Mouse (Mus musculus) stomach, postnatal 0 days (tissue): Measurements from ENCODE around the gene Hist1h4h. TPM values are rescaled to one million over a fixed set of nuclear protein-coding genes. Genes with fewer than 3 reads are reported as not detected.
"Not testable (repeated sequence)": the region's sequence is repeated elsewhere in the genome, so short reads cannot be mapped to it uniquely, and the experiment has no call there.

ENCODE experiments used
- ATAC-seq: fragments of 200-750 bp; cut with Nextera tagmentation; 2 replicates; pipeline ENCODE4 v1.8.0; 2017; ENCODE audit not compliant: low FRiP score, low TSS enrichment
- DNase-seq: peaks from one replicate; pipeline ENCODE4 v3.0.0-alpha.2; 2016; ENCODE audit warnings: low spot score
- H3K27ac ChIP-seq: fragments of 300-500 bp; sonication (generic); replicated peaks from 2 replicates; pipeline ENCODE4 v1.5.1; 2014; ENCODE audit warnings: mild to moderate bottlenecking, control low read depth
- H3K27me3 ChIP-seq: fragments of 300-500 bp; sonication (generic); 2 replicates; pipeline ENCODE4 v1.6.1; 2014; ENCODE audit warnings: low read length; ENCODE audit not compliant: control insufficient read depth, insufficient read depth
- H3K36me3 ChIP-seq: fragments of 300-500 bp; sonication (generic); 2 replicates; pipeline ENCODE4 v1.6.1; 2014; ENCODE audit warnings: low read length, mixed read lengths; ENCODE audit not compliant: control insufficient read depth, insufficient read depth
- H3K4me1 ChIP-seq: fragments of 300-500 bp; sonication (generic); replicated peaks from 2 replicates; pipeline ENCODE4 v1.6.1; 2014; ENCODE audit warnings: antibody characterized with exemption; ENCODE audit not compliant: control insufficient read depth, insufficient read depth
- H3K4me2 ChIP-seq: fragments of 300-500 bp; sonication (generic); replicated peaks from 2 replicates; pipeline ENCODE4 v1.6.1; 2014; ENCODE audit warnings: low read depth, mild to moderate bottlenecking, control low read depth, moderate library complexity
- H3K4me3 ChIP-seq: fragments of 300-500 bp; sonication (generic); 2 replicates; pipeline ENCODE4 v1.5.1; 2014; ENCODE audit warnings: low read depth, low read length, control low read depth
- H3K9ac ChIP-seq: fragments of 300-500 bp; sonication (generic); 2 replicates; pipeline ENCODE4 v1.6.1; 2014; ENCODE audit warnings: mild to moderate bottlenecking, low read length, control low read depth, mixed read lengths
- H3K9me3 ChIP-seq: fragments of 300-500 bp; sonication (generic); 2 replicates; pipeline ENCODE4 v1.6.1; 2016; ENCODE audit warnings: low read length; ENCODE audit not compliant: control insufficient read depth
- CTCF ChIP-seq: IDR thresholded peaks from 2 replicates; pipeline ENCODE4 v1.5.1; 2016; ENCODE audit warnings: antibody characterized with exemption, low read depth, mild to moderate bottlenecking, moderate library complexity
- EP300 ChIP-seq: optimal IDR thresholded peaks from 2 replicates; pipeline ENCODE3; 2016; ENCODE audit warnings: antibody characterized with exemption
- WGBS: fragments of 180-500 bp; shearing (Covaris S2); extraction: QIAGEN DNeasy Blood & Tissue Kit; methylation state at CpG from one replicate; pipeline ENCODE4 v1.1.7; 2014; 5-methylcytosine and 5-hydroxymethylcytosine counted together
- polyA plus RNA-seq: library from polyadenylated mRNA; unstranded; fragments of >200 nt; fragmentation: Nextera tagmentation; extraction: Ambion mirVana; gene quantifications from 2 replicates; pipeline ENCODE4 v1.2.1, GENCODE M21; 2015

Gene Hist1h4h
- polyA plus RNA-seq, 1 experiment from 2014 or later = 18.3 TPM

- Histone ChIP-seq H3K36me3 (no peaks in the 10 kb centered on the region), H3K4me3 (peak overlapping the region; percentile 60), H3K27me3 (no peaks in the 10 kb centered on the region), H3K4me2 (peak overlapping the region; percentile 73), H3K27ac (peak overlapping the region; percentile 98), H3K9me3 (no peaks in the 10 kb centered on the region), H3K4me1 (no peaks in the 10 kb centered on the region), H3K9ac (peak overlapping the region; percentile 78)
- under 1% methylated on average over 20 of the region's 20 CpGs for WGBS
- ATAC-seq (peak; percentile 39; the same call in 1 of the 2 replicates), DNase-seq (peak; percentile 72)
- no peak for TF ChIP-seq CTCF
- no peak for TF ChIP-seq EP300
Measured at GRCm38 (mm10) chr13:23530181-23530900, 509 bp upstream of the Hist1h4h start.

GRCm38 (mm10) chr13:23532262-23533075 is 1.6 kb downstream of the Hist1h4h start:
- H3K4me3 ChIP-seq = peak overlapping the region; percentile 60
- H3K27ac ChIP-seq = peak overlapping the region; percentile 98
- TF ChIP-seq EP300 (no peak), CTCF (no peak)
- H3K36me3 ChIP-seq = no peaks in the 10 kb centered on the region
- H3K9ac ChIP-seq = no peak overlapping the region
- ATAC-seq (no peak), DNase-seq (no peak)
- H3K9me3 ChIP-seq = no peaks in the 10 kb centered on the region
- H3K4me1 ChIP-seq = no peaks in the 10 kb centered on the region
- H3K27me3 ChIP-seq = no peaks in the 10 kb centered on the region
- peak overlapping the region; percentile 73 for H3K4me2 ChIP-seq
- 12% methylated on average over 9 of the region's 9 CpGs for WGBS

GRCm38 (mm10) chr13:23533560-23534367 is 2.9 kb downstream of the Hist1h4h start, which contains the start of gene Hist1h2af:
Gene Hist1h2af, plus strand, starts transcription at chr13:23533906.
- ATAC-seq (0 out of 2 replicates have a peak, but pooled peaks have one; percentile 36), DNase-seq (peak; percentile 72)
- Histone ChIP-seq H3K27ac (peak within 1 kb of the TSS; percentile 74), H3K9ac (peak within 1 kb of the TSS; percentile 57), H3K4me2 (peak within 1 kb of the TSS; percentile 73), H3K4me3 (peak within 1 kb of the TSS; percentile 45)
- H3K4me1 ChIP-seq, H3K9me3 ChIP-seq, H3K36me3 ChIP-seq, H3K27me3 ChIP-seq: not testable (repeated sequence)
- WGBS = under 1% methylated on average over 22 of the region's 53 CpGs
- TF ChIP-seq CTCF = peak; percentile 2; the same call in 1 of the 2 replicates

- ATAC-seq (no peak), DNase-seq (no peak)
- Histone ChIP-seq H3K9ac (peak overlapping the region; percentile 57), H3K27ac (peak overlapping the region; percentile 74), H3K36me3 (no peaks in the 10 kb centered on the region), H3K4me3 (peak overlapping the region; percentile 45), H3K4me2 (peak overlapping the region; percentile 73), H3K27me3 (no peaks in the 10 kb centered on the region), H3K9me3 (no peaks in the 10 kb centered on the region), H3K4me1 (no peaks in the 10 kb centered on the region)
- no peak for TF ChIP-seq CTCF
- TF ChIP-seq EP300 = no peak
- WGBS = under 1% methylated on average over 15 of the region's 15 CpGs
Measured at GRCm38 (mm10) chr13:23534368-23535131, 3.7 kb downstream of the Hist1h4h start.

- H3K27ac ChIP-seq = peak within 1 kb of the TSS; percentile 74
- DNase-seq = peak; percentile 86
- H3K36me3 ChIP-seq, H3K9me3 ChIP-seq, H3K4me1 ChIP-seq, H3K27me3 ChIP-seq: not testable (repeated sequence)
- WGBS = under 1% methylated on average over 37 of the region's 62 CpGs
- H3K9ac ChIP-seq = peak within 1 kb of the TSS; percentile 57
- H3K4me2 ChIP-seq = peak within 1 kb of the TSS; percentile 73
- peak; percentile 87 for ATAC-seq
- peak within 1 kb of the TSS; percentile 45 for H3K4me3 ChIP-seq
Measured at GRCm38 (mm10) chr13:23535137-23536075, 4.6 kb downstream of the Hist1h4h start, which contains the start of gene Hist1h3g. Gene Hist1h3g, plus strand, starts transcription at chr13:23535422.
